Mouse (Mus musculus): ENCODE measurements around the gene Gm20920. TPM values are rescaled to one million over a fixed set of nuclear protein-coding genes. Genes with fewer than 3 reads are reported as not detected.
"Not testable (repeated sequence)": the region's sequence is repeated elsewhere in the genome, so short reads cannot be mapped to it uniquely, and the experiment has no call there.

The Gm20920 gene
- polyA plus RNA-seq (2016; fragmentation: Nextera tagmentation; extraction: Ambion mirVana): not detected in 2 replicates

DNA sequence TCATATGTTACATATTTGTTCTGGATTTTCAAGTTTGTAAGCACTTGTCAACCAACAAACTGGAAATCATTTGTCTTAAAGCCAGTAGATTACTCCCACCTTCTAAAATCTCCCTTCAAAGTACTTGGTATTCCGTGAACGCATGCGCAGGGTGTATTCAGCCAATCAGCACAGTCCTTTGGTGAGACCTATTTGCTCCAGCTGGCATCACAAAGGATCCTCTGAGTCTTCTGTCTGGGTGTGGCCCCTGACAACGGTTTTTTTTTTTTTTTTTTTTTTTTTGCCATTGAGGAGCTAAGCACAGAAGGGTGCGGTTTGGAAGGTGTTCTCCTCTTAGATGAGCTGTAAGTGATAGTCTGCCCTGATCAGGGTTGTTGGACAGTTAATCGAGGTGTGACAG, at the start of gene Gm20920:
Gm20920 (plus strand) TSS at position 301 of the 400 bp plus-strand sequence.
- H3K4me2 ChIP-seq (replicated peaks); ATAC-seq (ENCODE audit: low FRiP score); H3K36me3 ChIP-seq; H3K27ac ChIP-seq; H3K27me3 ChIP-seq; H3K4me1 ChIP-seq; H3K4me3 ChIP-seq; H3K9me3 ChIP-seq (replicated peaks); H3K9ac ChIP-seq: not testable (repeated sequence)
- WGBS: no CpG with 5 or more reads among the region's 6 CpGs
